Mouse (Mus musculus) liver, embryonic 16.5 days (tissue): ENCODE measurements around the gene Sap30. TPM values are rescaled to one million over a fixed set of nuclear protein-coding genes. Genes with fewer than 3 reads are reported as not detected.
A peak's percentile ranks its signal among the peaks of the same experiment; 100 is the strongest.
"Not testable (repeated sequence)": the region's sequence is repeated elsewhere in the genome, so short reads cannot be mapped to it uniquely, and the experiment has no call there.

Source experiments
- ATAC-seq: fragments of 200-750 bp; cut with Nextera tagmentation; 2 replicates; pipeline ENCODE4 v1.8.0; 2017; ENCODE audit warnings: low read depth, mild to moderate bottlenecking, moderate number of reproducible peaks, moderate library complexity
- H3K27ac ChIP-seq: fragments of 300-500 bp; sonication (generic); 2 replicates; pipeline ENCODE4 v1.5.1; 2014; ENCODE audit warnings: mild to moderate bottlenecking, low read length
- H3K27me3 ChIP-seq: fragments of 300-500 bp; sonication (generic); 2 replicates; pipeline ENCODE4 v1.6.1; 2014; ENCODE audit warnings: low read depth, low read length, mixed read lengths; ENCODE audit not compliant: control insufficient read depth, insufficient read depth
- H3K36me3 ChIP-seq: fragments of 300-500 bp; sonication (generic); 2 replicates; pipeline ENCODE4 v1.6.1; 2014; ENCODE audit warnings: mild to moderate bottlenecking; ENCODE audit not compliant: control insufficient read depth, insufficient read depth
- H3K4me1 ChIP-seq: fragments of 300-500 bp; sonication (generic); 2 replicates; pipeline ENCODE4 v1.6.1; 2014; ENCODE audit warnings: low read depth, low read length, mixed read lengths; ENCODE audit not compliant: control insufficient read depth
- H3K4me2 ChIP-seq: fragments of 300-500 bp; sonication (generic); 2 replicates; pipeline ENCODE4 v1.6.1; 2014; ENCODE audit warnings: low read depth, low read length, mixed read lengths
- H3K4me3 ChIP-seq: fragments of 300-500 bp; sonication (generic); 2 replicates; pipeline ENCODE4 v1.5.1; 2014; ENCODE audit warnings: low read depth, mild to moderate bottlenecking, low read length
- H3K9ac ChIP-seq: fragments of 300-500 bp; sonication (generic); 2 replicates; pipeline ENCODE4 v1.6.1; 2014; ENCODE audit warnings: low read depth, low read length
- H3K9me3 ChIP-seq: fragments of 300-500 bp; sonication (generic); replicated peaks from 2 replicates; pipeline ENCODE4 v1.6.1; 2016; ENCODE audit warnings: low read length; ENCODE audit not compliant: control insufficient read depth
- WGBS: fragments of 180-500 bp; shearing (Covaris S2); extraction: QIAGEN DNeasy Blood & Tissue Kit; methylation state at CpG from one replicate; pipeline ENCODE4 v1.1.7; 2014; ENCODE audit not compliant: insufficient replicate concordance; 5-methylcytosine and 5-hydroxymethylcytosine counted together
- polyA plus RNA-seq: library from polyadenylated mRNA; unstranded; fragments of >200 nt; fragmentation: Nextera tagmentation; extraction: Ambion mirVana; gene quantifications from 2 replicates; pipeline ENCODE4 v1.2.1, GENCODE M21; 2015

The Sap30 gene
- polyA plus RNA-seq, 1 experiment from 2014 or later: 9.6 TPM

DNA sequence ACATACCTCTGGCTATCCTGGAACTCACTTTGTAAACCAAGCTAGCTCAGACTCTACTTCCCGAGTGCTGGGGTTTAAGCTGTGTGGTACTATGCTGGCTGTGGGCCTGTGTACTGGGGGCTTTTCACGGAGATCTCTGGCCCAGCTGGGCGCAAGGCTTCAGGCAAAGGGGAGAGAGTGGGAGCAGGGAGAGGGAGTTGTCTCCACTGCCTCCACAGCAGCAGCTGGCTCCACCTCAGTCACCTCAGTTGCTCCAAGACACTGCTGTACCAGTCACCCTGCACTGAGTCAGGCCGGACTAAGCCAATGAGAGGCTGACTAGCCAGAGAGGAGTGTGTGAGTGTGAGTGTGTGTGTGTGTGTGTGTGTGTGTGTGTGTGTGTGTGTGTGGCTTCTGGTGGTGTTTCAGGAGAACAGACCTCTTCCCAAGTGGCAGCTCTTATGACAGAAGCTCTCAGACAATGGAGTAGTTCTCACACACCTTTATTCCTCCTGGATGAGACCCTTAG is 19.9 kb upstream of the Sap30 start:
- WGBS: 71% methylated on average over 4 of the region's 4 CpGs
- H3K4me2 ChIP-seq: no peak overlapping the region
- no peaks in the 10 kb centered on the region for H3K27me3 ChIP-seq
- ATAC-seq: no peak
- peak overlapping the region; percentile 17 for H3K4me3 ChIP-seq
- H3K9me3 ChIP-seq: no peaks in the 10 kb centered on the region
- no peaks in the 10 kb centered on the region for H3K36me3 ChIP-seq
- H3K9ac ChIP-seq: no peak overlapping the region
- H3K4me1 ChIP-seq: peaks cover 23% of the 10 kb centered on the region
- no peak overlapping the region for H3K27ac ChIP-seq

DNA sequence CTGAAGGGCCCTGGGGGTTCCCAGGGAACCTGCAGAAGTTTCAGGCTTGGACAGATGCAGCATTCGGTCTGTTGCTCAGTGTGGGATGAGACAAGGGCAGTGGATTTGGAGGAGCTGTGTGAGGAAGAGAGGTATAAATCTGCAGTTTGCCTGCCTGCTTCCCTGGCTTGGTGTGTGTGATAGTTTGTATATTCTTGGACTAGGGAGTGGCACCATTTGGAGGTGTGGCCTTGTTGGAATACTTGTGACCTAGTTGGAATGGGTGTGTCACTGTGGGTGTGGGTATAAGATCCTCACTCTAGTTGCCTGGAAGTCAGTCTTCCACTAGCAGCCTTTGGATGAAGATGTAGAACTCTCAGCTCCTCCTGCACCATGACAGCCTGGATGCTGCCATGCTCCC is 17.8 kb upstream of the Sap30 start:
- H3K4me2 ChIP-seq: peak overlapping the region; percentile 38; the same call in 1 of the 2 replicates
- H3K4me1 ChIP-seq: peaks cover 21% of the 10 kb centered on the region
- ATAC-seq: peak; percentile 58
- peak overlapping the region; percentile 39 for H3K4me3 ChIP-seq
- 76% methylated on average over 1 of the region's 1 CpGs for WGBS
- peak overlapping the region; percentile 52; the same call in 1 of the 2 replicates for H3K27ac ChIP-seq
- not testable (repeated sequence) for H3K9me3 ChIP-seq, H3K36me3 ChIP-seq, H3K9ac ChIP-seq, H3K27me3 ChIP-seq

DNA sequence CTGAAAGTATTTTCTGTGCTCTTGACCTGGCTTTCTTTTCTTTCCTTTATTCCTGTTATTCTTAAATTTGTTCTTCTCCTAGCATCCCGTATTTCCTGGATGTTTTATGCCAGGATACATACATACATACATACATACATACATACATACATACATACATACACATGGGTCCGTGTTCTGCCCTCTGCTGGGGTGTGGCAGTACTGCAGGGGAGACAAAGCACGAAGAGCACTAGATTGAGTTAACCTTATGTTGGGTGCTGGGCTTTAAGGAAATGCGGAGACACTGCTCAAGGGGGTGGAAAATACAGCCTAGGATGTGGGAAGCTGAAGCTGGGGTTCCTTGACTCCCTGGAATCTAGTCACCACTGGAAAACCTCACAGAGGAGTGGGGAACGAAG is 16.0 kb upstream of the Sap30 start:
- H3K9me3 ChIP-seq: no peaks in the 10 kb centered on the region

DNA sequence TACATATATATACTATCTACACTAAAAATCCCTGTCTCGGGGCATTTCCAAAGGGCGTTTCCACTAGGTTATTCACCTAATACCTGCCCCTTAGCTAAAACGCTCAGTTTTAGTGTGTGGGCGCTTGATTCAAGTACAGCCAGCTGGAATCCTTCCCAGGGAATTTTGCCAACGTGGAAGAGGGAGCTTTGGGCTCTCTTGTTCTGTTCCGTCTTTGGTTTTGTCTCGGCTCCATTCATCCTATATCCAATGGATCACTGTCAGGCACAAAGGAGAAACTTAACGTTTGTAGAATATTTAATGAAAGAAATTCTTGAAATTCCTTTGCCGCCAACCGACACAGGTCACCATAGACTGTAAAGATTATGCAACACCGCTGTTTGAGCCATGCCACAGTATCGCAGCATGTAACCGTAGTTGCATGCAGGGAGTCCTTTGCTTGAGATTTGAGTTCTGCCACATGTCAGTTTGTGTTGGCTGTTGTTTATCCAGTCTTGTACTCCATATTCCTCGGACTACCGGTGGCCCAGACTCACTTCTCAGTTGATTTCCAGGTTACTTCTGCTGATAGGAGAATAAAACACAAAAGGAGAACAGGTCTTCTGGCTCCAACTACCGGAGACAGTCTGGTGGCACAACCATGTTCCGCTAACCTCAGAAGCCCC is 11.3 kb upstream of the Sap30 start:
- Histone ChIP-seq H3K9me3 (no peaks in the 10 kb centered on the region), H3K27me3 (no peaks in the 10 kb centered on the region), H3K4me1 (no peaks in the 10 kb centered on the region), H3K9ac (no peak overlapping the region), H3K4me3 (no peak overlapping the region), H3K36me3 (no peaks in the 10 kb centered on the region), H3K27ac (no peak overlapping the region), H3K4me2 (no peak overlapping the region)
- 72% methylated on average over 17 of the region's 17 CpGs for WGBS
- peak; percentile 54 for ATAC-seq

More for the DNA sequence above, 16.0 kb upstream of the Sap30 start:
- no peak overlapping the region for H3K4me3 ChIP-seq
- 38% methylated on average over 5 of the region's 5 CpGs for WGBS
- H3K9ac ChIP-seq: no peak overlapping the region
- no peaks in the 10 kb centered on the region for H3K36me3 ChIP-seq
- H3K27me3 ChIP-seq: no peaks in the 10 kb centered on the region
- ATAC-seq: no peak
- no peak overlapping the region for H3K27ac ChIP-seq
- H3K4me2 ChIP-seq: no peak overlapping the region
- peaks cover 15% of the 10 kb centered on the region for H3K4me1 ChIP-seq

DNA sequence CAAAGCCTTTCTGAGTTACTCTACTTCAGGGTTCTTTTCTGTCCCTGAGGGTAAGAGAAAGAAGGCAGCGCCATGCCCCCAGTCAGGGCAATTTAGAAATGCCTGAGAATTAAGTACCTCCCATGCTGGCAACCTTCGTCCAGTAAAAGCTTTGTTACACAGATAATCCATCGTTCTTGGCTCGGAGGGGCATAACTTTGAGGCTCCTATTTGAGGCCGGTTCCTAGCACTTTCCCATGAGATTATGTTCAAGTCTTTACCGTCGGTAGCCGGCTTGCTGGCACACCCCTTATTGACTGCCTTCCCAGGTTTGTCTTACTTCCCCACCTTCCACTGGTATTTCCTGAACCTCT is 10.8 kb upstream of the Sap30 start:
- Histone ChIP-seq H3K4me3 (no peak overlapping the region), H3K4me2 (no peak overlapping the region), H3K27me3 (no peaks in the 10 kb centered on the region), H3K9ac (no peak overlapping the region), H3K36me3 (no peaks in the 10 kb centered on the region), H3K9me3 (no peaks in the 10 kb centered on the region), H3K4me1 (no peaks in the 10 kb centered on the region), H3K27ac (no peak overlapping the region)
- 74% methylated on average over 8 of the region's 8 CpGs for WGBS
- ATAC-seq: no peak

DNA sequence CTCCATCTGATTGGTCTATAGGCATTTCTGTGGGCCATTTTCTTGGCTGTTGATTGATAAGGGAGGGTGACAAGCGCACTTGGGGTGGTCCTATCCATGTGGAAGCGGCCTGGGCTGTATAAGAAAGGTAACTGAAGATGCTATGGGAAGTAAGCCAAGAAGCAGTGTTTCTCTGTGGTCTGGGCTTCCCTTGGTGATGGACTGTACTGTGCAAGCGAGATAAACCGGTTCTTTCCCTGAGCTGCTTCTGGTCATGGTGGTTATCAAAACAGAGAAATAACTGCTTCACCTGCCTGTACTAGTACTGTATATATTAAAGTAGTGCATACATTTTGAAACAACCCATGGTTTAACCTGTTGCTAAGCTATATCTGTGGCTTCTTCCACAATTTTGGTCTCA is 4.2 kb upstream of the Sap30 start:
- Histone ChIP-seq H3K4me2 (no peak overlapping the region), H3K27me3 (no peaks in the 10 kb centered on the region), H3K27ac (no peak overlapping the region), H3K4me3 (no peak overlapping the region), H3K9me3 (no peaks in the 10 kb centered on the region), H3K4me1 (peaks cover 16% of the 10 kb centered on the region), H3K9ac (no peak overlapping the region), H3K36me3 (no peaks in the 10 kb centered on the region)
- 32% methylated on average over 4 of the region's 4 CpGs for WGBS
- no peak for ATAC-seq

DNA sequence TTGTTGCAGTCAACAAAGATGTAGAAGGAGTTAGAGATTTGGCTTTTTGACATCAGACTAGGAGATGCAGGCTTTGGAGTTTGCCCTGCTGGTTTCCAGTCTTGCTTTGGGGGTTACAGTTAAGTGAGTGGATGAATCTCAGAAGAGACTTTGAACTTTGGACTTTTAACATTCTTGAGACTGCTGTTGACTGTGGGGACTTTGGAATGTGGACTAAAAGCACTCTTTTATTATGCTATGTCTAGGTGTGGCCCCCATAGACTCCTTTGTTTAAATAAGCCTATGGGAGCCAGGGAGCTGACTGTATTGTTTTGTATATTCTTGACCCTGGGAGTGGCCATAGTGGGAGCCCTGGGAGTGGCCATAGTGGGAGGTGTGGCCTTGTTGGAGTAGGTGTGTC is 2.2 kb upstream of the Sap30 start:
- H3K9me3 ChIP-seq: no peaks in the 10 kb centered on the region
- H3K27ac ChIP-seq: no peak overlapping the region
- H3K36me3 ChIP-seq: no peaks in the 10 kb centered on the region
- no peak overlapping the region for H3K4me3 ChIP-seq
- H3K27me3 ChIP-seq: no peaks in the 10 kb centered on the region
- H3K4me1 ChIP-seq: peaks cover 22% of the 10 kb centered on the region
- ATAC-seq: no peak
- H3K9ac ChIP-seq: no peak overlapping the region
- H3K4me2 ChIP-seq: no peak overlapping the region

DNA sequence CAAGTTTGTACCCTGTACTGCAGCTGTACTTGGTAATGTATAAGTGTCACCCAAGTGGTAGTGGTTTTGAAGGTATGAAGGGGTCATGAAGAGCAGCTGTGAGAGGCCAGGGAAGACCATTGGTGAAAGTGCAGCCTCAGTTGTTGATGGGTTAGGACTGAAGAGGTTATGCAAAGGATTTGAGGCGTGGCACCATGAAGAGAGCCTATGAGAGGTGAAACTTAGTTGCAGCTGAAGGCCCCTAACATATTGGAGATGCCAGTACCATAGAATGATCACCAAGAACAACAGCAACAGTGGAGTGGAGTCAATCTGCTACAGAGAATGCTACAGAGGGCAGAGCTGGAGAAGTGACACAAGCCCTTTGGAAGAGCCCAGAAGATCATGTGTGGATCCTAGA is 1.7 kb upstream of the Sap30 start:
- ATAC-seq: no peak
- Histone ChIP-seq H3K27ac (peak overlapping the region; percentile 29; the same call in 1 of the 2 replicates), H3K9me3 (no peaks in the 10 kb centered on the region), H3K4me2 (no peak overlapping the region), H3K36me3 (no peaks in the 10 kb centered on the region), H3K4me1 (peaks cover 22% of the 10 kb centered on the region), H3K9ac (no peak overlapping the region), H3K27me3 (no peaks in the 10 kb centered on the region), H3K4me3 (no peak overlapping the region)
- WGBS: 88% methylated on average over 1 of the region's 1 CpGs

DNA sequence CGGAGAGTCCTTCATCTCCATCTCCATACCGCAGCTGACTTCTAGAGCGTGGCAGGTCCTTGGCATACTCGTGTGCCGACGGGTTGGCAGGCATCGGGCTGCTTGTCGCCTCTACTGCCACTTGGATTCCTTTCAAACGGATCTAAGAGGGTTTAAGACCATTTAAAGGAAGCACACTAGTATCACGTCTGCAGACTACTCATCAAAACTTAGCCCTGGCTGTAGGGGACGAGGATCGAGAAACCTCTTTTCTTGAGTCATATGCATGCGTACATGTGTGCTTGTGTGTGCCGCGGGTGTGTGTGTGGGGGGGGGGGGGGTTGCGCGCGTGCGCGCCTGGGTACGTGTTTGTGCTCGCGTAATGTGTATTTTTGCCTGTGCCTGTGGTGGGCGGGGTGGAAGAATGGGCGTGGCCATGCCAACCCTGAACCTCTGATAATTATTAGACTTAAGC is 679 bp upstream of the Sap30 start:
- Histone ChIP-seq H3K9ac (peak overlapping the region; percentile 84), H3K4me3 (peak overlapping the region; percentile 100), H3K9me3 (no peaks in the 10 kb centered on the region), H3K27ac (peak overlapping the region; percentile 97), H3K4me1 (peaks cover 22% of the 10 kb centered on the region), H3K36me3 (no peaks in the 10 kb centered on the region), H3K4me2 (peak overlapping the region; percentile 92), H3K27me3 (no peaks in the 10 kb centered on the region)
- 0% methylated on average over 25 of the region's 25 CpGs for WGBS
- peak; percentile 56 for ATAC-seq
